In genomic region chr10:93539775-93540430, GRCm38 (mm10) we compare ENCODE assay signal across 7 mouse cellular contexts. TPM values are rescaled to one million over a fixed set of nuclear protein-coding genes. Genes with fewer than 3 reads are reported as not detected.
A peak's percentile ranks its signal among the peaks of the same experiment; 100 is the strongest.
DNase-seq lines count a peak whose midpoint lies in the region; ATAC-seq and TF ChIP-seq lines count a peak whose summit lies in the region.

Gene Amdhd1 (minus strand): TSS chr10:93540033.

- peak; percentile 89 for DNase-seq in adrenal gland, postnatal 25 days
- DNase-seq in heart, adult 18-20 months, result peak; percentile 83 to 85
- DNase-seq in kidney, adult 18-20 months, result peak; percentile 79
- DNase-seq in limb, embryonic 14.5 days (ENCODE audit: low spot score), result peak; percentile 59
- DNase-seq in spleen, adult 2 months (ENCODE audit: low read depth in 1 of 2, low spot score in 2 of 2), result peak; percentile 67 to 85

- WGBS in embryonic facial prominence, embryonic 12.5 days, result 3% methylated on average over 35 of the region's 35 CpGs
- 4% methylated on average over 29 of the region's 35 CpGs for WGBS in limb, embryonic 14.5 days
- 3% methylated on average over 35 of the region's 35 CpGs for WGBS in midbrain, embryonic 16.5 days
- WGBS in spleen, adult 2 months, result 3% methylated on average over 34 of the region's 35 CpGs

- peaks cover 11% of the 10 kb centered on the region for H3K4me1 ChIP-seq in embryonic facial prominence, embryonic 12.5 days
- H3K4me1 ChIP-seq in limb, embryonic 14.5 days (ENCODE audit: control insufficient read depth, insufficient read depth, low read length), result peaks cover 9% of the 10 kb centered on the region
- 0 out of 2 replicates have a peak, but pooled peaks cover 2% of the 10 kb centered on the region for H3K4me1 ChIP-seq in midbrain, embryonic 16.5 days (ENCODE audit: control insufficient read depth, insufficient read depth, low read length)
- peaks cover 14% of the 10 kb centered on the region for H3K4me1 ChIP-seq in spleen, adult 2 months (ENCODE audit: control insufficient read depth, insufficient read depth, insufficient read length)

- H3K27ac ChIP-seq in embryonic facial prominence, embryonic 12.5 days, result no peak within 1 kb of the TSS
- no peak within 1 kb of the TSS for H3K27ac ChIP-seq in limb, embryonic 14.5 days (replicated peaks; ENCODE audit: low read depth, low read length)
- no peak within 1 kb of the TSS for H3K27ac ChIP-seq in midbrain, embryonic 16.5 days (ENCODE audit: low read length)
- H3K27ac ChIP-seq in spleen, adult 2 months (ENCODE audit: insufficient read depth, low read length), result peak within 1 kb of the TSS; percentile 62; the same call in 1 of the 2 replicates

- H3K9me3 ChIP-seq in embryonic facial prominence, embryonic 12.5 days, result no peaks in the 10 kb centered on the region
- H3K9me3 ChIP-seq in limb, embryonic 14.5 days (ENCODE audit: control insufficient read depth, low read length), result no peaks in the 10 kb centered on the region
- no peaks in the 10 kb centered on the region for H3K9me3 ChIP-seq in midbrain, embryonic 16.5 days (replicated peaks; ENCODE audit: control insufficient read depth, low read length, poor library complexity, severe bottlenecking)

- H3K27me3 ChIP-seq in embryonic facial prominence, embryonic 12.5 days, result peaks cover 3% of the 10 kb centered on the region; the same call in 1 of the 2 replicates
- no peaks in the 10 kb centered on the region for H3K27me3 ChIP-seq in limb, embryonic 14.5 days (ENCODE audit: control insufficient read depth, insufficient read depth, low read length)
- H3K27me3 ChIP-seq in midbrain, embryonic 16.5 days (ENCODE audit: control insufficient read depth, insufficient read depth, low read depth, low read length), result peaks cover 3% of the 10 kb centered on the region
- H3K27me3 ChIP-seq in spleen, adult 2 months (ENCODE audit: control insufficient read depth, insufficient read depth, low read length), result no peaks in the 10 kb centered on the region

- no peaks in the 10 kb centered on the region for H3K36me3 ChIP-seq in embryonic facial prominence, embryonic 12.5 days
- no peaks in the 10 kb centered on the region for H3K36me3 ChIP-seq in limb, embryonic 14.5 days (ENCODE audit: control insufficient read depth, insufficient read depth, low read length)
- H3K36me3 ChIP-seq in midbrain, embryonic 16.5 days (ENCODE audit: control insufficient read depth, insufficient read depth, low read length), result no peaks in the 10 kb centered on the region
- no peaks in the 10 kb centered on the region for H3K36me3 ChIP-seq in spleen, adult 2 months (ENCODE audit: control insufficient read depth, insufficient read depth, low read length)

- H3K4me2 ChIP-seq in embryonic facial prominence, embryonic 12.5 days (replicated peaks), result peak within 1 kb of the TSS; percentile 78
- H3K4me2 ChIP-seq in limb, embryonic 14.5 days (replicated peaks; ENCODE audit: low read depth, low read length, severe bottlenecking), result peak within 1 kb of the TSS; percentile 86
- peak within 1 kb of the TSS; percentile 55 for H3K4me2 ChIP-seq in midbrain, embryonic 16.5 days (ENCODE audit: low read length)

- ATAC-seq in embryonic facial prominence, embryonic 12.5 days (ENCODE audit: insufficient number of reproducible peaks, insufficient read depth, low FRiP score, low TSS enrichment), result peak; percentile 76
- peak; percentile 87; the same call in 1 of the 2 replicates for ATAC-seq in limb, embryonic 14.5 days (ENCODE audit: low FRiP score, low read depth)
- ATAC-seq in midbrain, embryonic 16.5 days, result peak; percentile 85

- peak within 1 kb of the TSS; percentile 46 for H3K4me3 ChIP-seq in embryonic facial prominence, embryonic 12.5 days
- H3K4me3 ChIP-seq in limb, embryonic 14.5 days (replicated peaks; ENCODE audit: low read length), result peak within 1 kb of the TSS; percentile 39
- H3K4me3 ChIP-seq in midbrain, embryonic 16.5 days (ENCODE audit: low read depth, low read length), result peak within 1 kb of the TSS; percentile 28
- peak within 1 kb of the TSS; percentile 56 for H3K4me3 ChIP-seq in spleen, adult 2 months (ENCODE audit: extremely low read depth, insufficient read depth, insufficient read length)

- TF ChIP-seq CTCF in spleen, adult 2 months (IDR thresholded peaks at IDR 0.05; ENCODE audit: extremely low read depth, insufficient read depth, insufficient read length, insufficient replicate concordance), result peak; percentile 70; the same call in 1 of the 2 replicates

- peak within 1 kb of the TSS; percentile 38; the same call in 1 of the 2 replicates for H3K9ac ChIP-seq in embryonic facial prominence, embryonic 12.5 days
- peak within 1 kb of the TSS; percentile 52 for H3K9ac ChIP-seq in limb, embryonic 14.5 days (ENCODE audit: low read depth, low read length, severe bottlenecking)
- peak within 1 kb of the TSS; percentile 2; the same call in 1 of the 2 replicates for H3K9ac ChIP-seq in midbrain, embryonic 16.5 days (ENCODE audit: low read depth, low read length)

- TF ChIP-seq POLR2A in limb, embryonic 14.5 days (IDR thresholded peaks at IDR 0.05; ENCODE audit: borderline replicate concordance, extremely low read depth, insufficient read depth, insufficient read length), result no peak
- no peak for TF ChIP-seq POLR2A in spleen, adult 2 months (IDR thresholded peaks at IDR 0.05; ENCODE audit: low read depth, low read length)

RNA-seq across cellular contexts. Expression of gene Amdhd1, which starts in this region (rescaled TPM):
- 0.86 TPM in 1 of 2 replicates, not detected in the other for total RNA-seq in adrenal gland, postnatal 25 days (2021)
- polyA plus RNA-seq in embryonic facial prominence, embryonic 12.5 days (2016; fragmentation: Nextera tagmentation; extraction: Ambion mirVana), result 0.11 and 0.42 TPM in 2 replicates
- not detected for total RNA-seq in heart, adult 18-20 months (2021)
- 0.16 and 0.20 TPM in 2 replicates for polyA plus RNA-seq in limb, embryonic 14.5 days (2012; rRNA removed)
- polyA plus RNA-seq in limb, embryonic 14.5 days (2014; fragmentation: Nextera tagmentation; extraction: Ambion mirVana), result 0.17 and 0.32 TPM in 2 replicates
- polyA plus RNA-seq in midbrain, embryonic 16.5 days (2015; fragmentation: Nextera tagmentation; extraction: Ambion mirVana), result not detected in 2 replicates
- 0.04 and 0.11 TPM in 2 replicates for polyA plus RNA-seq in spleen, adult 2 months (2012; rRNA removed)

Comparison
In these comparisons a context has a peak if more than half of its experiments do, and no peak if none do; other contexts are left out.
1. Peak in DNase-seq in adrenal gland, postnatal 25 days; RNA of the gene not detected or under 1 TPM.
2. Peak in ATAC-seq, H3K4me3 ChIP-seq, H3K9ac ChIP-seq and H3K4me2 ChIP-seq in embryonic facial prominence, embryonic 12.5 days; RNA of the gene not detected or under 1 TPM.
3. Peak in DNase-seq in heart, adult 18-20 months; RNA of the gene not detected or under 1 TPM.
4. Peak in DNase-seq, ATAC-seq, H3K4me3 ChIP-seq, H3K9ac ChIP-seq and H3K4me2 ChIP-seq in limb, embryonic 14.5 days; RNA of the gene not detected or under 1 TPM.
5. Peak in ATAC-seq, H3K4me3 ChIP-seq, H3K9ac ChIP-seq and H3K4me2 ChIP-seq in midbrain, embryonic 16.5 days; RNA of the gene not detected or under 1 TPM.
6. Peak in DNase-seq, H3K4me3 ChIP-seq and H3K27ac ChIP-seq in spleen, adult 2 months; RNA of the gene not detected or under 1 TPM.
7. H3K9ac ChIP-seq: peak in every context shown above with its lines; median percentile 52 in limb, embryonic 14.5 days; 38 in embryonic facial prominence, embryonic 12.5 days; 2 in midbrain, embryonic 16.5 days.